Mouse (Mus musculus) embryonic facial prominence, embryonic 12.5 days (tissue): ENCODE measurements around the gene Zfp459. TPM values are rescaled to one million over a fixed set of nuclear protein-coding genes. Genes with fewer than 3 reads are reported as not detected.
"Not testable (repeated sequence)": the region's sequence is repeated elsewhere in the genome, so short reads cannot be mapped to it uniquely, and the experiment has no call there.

ENCODE experiments used
- ATAC-seq: fragments of 200-750 bp; cut with Nextera tagmentation; 2 replicates; pipeline ENCODE4 v1.8.0; 2017; ENCODE audit not compliant: insufficient number of reproducible peaks, insufficient read depth, low FRiP score, low TSS enrichment
- H3K27ac ChIP-seq: fragments of 300-500 bp; sonication (generic); 2 replicates; pipeline ENCODE4 v1.5.1; 2016; ENCODE audit warnings: mild to moderate bottlenecking
- H3K27me3 ChIP-seq: fragments of 300-500 bp; sonication (generic); 2 replicates; pipeline ENCODE4 v1.6.1; 2016; ENCODE audit warnings: mild to moderate bottlenecking, moderate library complexity
- H3K36me3 ChIP-seq: fragments of 300-500 bp; sonication (generic); 2 replicates; pipeline ENCODE4 v1.6.1; 2016; ENCODE audit warnings: mild to moderate bottlenecking
- H3K4me1 ChIP-seq: fragments of 300-500 bp; sonication (generic); 2 replicates; pipeline ENCODE4 v1.6.1; 2016
- H3K4me2 ChIP-seq: fragments of 300-500 bp; sonication (generic); replicated peaks from 2 replicates; pipeline ENCODE4 v1.6.1; 2016; ENCODE audit warnings: mild to moderate bottlenecking, moderate library complexity
- H3K4me3 ChIP-seq: fragments of 300-500 bp; sonication (generic); 2 replicates; pipeline ENCODE4 v1.5.1; 2016; ENCODE audit warnings: mild to moderate bottlenecking
- H3K9ac ChIP-seq: fragments of 300-500 bp; sonication (generic); 2 replicates; pipeline ENCODE4 v1.6.1; 2016; ENCODE audit warnings: mild to moderate bottlenecking, moderate library complexity
- H3K9me3 ChIP-seq: fragments of 300-500 bp; sonication (generic); 2 replicates; pipeline ENCODE4 v1.6.1; 2016; ENCODE audit warnings: mild to moderate bottlenecking, moderate library complexity
- WGBS: fragments of 180-500 bp; shearing (Covaris S2); methylation state at CpG from one replicate; pipeline ENCODE4 v1.1.7; 2016; 5-methylcytosine and 5-hydroxymethylcytosine counted together
- polyA plus RNA-seq: library from polyadenylated mRNA; unstranded; fragments of >200 nt; fragmentation: Nextera tagmentation; extraction: Ambion mirVana; gene quantifications from 2 replicates; pipeline ENCODE4 v1.2.1, GENCODE M21; 2016

Gene Zfp459
- polyA plus RNA-seq, 1 experiment from 2014 or later = 1.0 TPM

DNA sequence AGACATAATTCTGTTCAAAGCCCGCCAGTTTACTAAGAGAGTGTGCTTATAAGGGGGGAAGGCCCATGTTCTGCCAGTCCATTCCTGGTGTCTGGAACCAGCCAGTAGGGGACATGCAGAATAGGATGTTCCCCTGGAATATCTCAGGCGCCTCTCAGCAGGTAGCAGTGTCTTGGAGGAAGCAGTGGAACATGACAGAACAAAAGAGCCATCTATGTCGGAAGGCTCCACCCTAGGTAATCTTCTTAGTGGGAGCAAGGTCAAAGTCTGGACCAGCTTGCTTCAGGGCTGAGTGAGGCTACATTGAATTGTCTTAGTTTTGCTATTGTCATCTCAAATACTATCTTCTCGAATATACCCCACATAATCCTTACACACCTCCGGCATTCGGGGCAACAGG lies 5.5 kb downstream of the Zfp459 start:
- H3K4me2 ChIP-seq = no peak overlapping the region

GRCm38 (mm10) chr13:67413634-67414033 lies 7.6 kb downstream of the Zfp459 start:
- 68% methylated on average over 3 of the region's 3 CpGs for WGBS
- not testable (repeated sequence) for ATAC-seq, H3K4me2 ChIP-seq, H3K4me3 ChIP-seq, H3K4me1 ChIP-seq, H3K9ac ChIP-seq, H3K27me3 ChIP-seq, H3K9me3 ChIP-seq, H3K27ac ChIP-seq, H3K36me3 ChIP-seq

More for the DNA sequence above, 5.5 kb downstream of the Zfp459 start:
- H3K36me3 ChIP-seq = no peaks in the 10 kb centered on the region
- H3K9me3 ChIP-seq = no peaks in the 10 kb centered on the region
- no peak overlapping the region for H3K4me3 ChIP-seq
- H3K9ac ChIP-seq = no peak overlapping the region
- ATAC-seq = no peak
- no peaks in the 10 kb centered on the region for H3K27me3 ChIP-seq
- H3K27ac ChIP-seq = no peak overlapping the region
- no peaks in the 10 kb centered on the region for H3K4me1 ChIP-seq
- 86% methylated on average over 6 of the region's 6 CpGs for WGBS

DNA sequence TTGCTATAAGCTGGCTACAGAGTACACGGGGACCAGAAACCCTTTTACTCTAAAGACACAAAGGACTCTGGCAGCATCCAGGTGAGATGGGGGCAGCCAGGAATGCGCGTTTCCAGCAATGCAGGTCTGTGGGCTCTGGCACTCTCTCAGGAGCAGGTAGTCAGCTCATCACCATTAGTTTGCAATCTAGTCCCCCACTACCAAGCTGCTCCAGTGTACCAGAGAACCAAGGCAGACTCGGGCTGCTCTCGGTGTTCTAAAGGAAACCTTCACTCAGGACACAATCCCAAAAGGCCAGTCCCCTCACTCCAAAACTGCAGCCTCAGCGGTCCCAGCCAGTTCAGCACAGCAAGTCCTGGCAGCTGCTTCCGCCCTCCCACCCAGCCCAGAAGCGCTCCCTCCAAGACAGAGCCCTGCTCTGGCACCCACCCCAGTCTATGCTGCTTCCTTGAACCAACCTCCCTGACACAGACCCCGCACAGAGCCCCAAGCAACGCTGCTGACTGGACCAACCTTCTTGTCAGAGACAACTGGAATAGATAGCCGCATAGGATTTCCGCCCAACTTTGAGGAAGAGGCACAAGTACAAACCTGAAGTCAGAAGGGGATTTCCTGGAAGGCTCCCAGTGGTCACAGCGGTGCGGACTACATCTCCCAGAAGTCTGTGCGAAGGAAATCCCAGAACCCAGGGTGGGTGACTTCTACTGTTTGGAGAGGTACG lies 21.9 kb downstream of the Zfp459 start, which contains the start of gene Zfp429:
Zfp429 (minus strand) TSS at position 637 of the 721 bp plus-strand sequence.
- H3K36me3 ChIP-seq, H3K4me1 ChIP-seq, H3K27ac ChIP-seq, H3K27me3 ChIP-seq, H3K9me3 ChIP-seq: not testable (repeated sequence)
- Histone ChIP-seq H3K4me2 (peak within 1 kb of the TSS; percentile 55), H3K4me3 (peak within 1 kb of the TSS; percentile 65), H3K9ac (peak within 1 kb of the TSS; percentile 60)
- ATAC-seq = peak; percentile 94
- WGBS = 6% methylated on average over 14 of the region's 16 CpGs

GRCm38 (mm10) chr13:67376255-67376654 lies 45.0 kb downstream of the Zfp459 start:
- H3K4me2 ChIP-seq = not testable (repeated sequence)
- WGBS = 81% methylated on average over 3 of the region's 3 CpGs

GRCm38 (mm10) chr13:67375050-67375911 lies 45.9 kb downstream of the Zfp459 start, which contains the start of the genes Gm28041 and Zfp456:
Gene Gm28041 (minus strand): TSS chr13:67375733.
Gene Zfp456 (minus strand): TSS chr13:67375810.
- peak; percentile 96 for ATAC-seq
- whole genome bisulfite sequencing = 16% methylated on average over 14 of the region's 15 CpGs

More at GRCm38 (mm10) chr13:67376255-67376654, 45.0 kb downstream of the Zfp459 start:
- not testable (repeated sequence) for H3K9ac ChIP-seq, ATAC-seq, H3K27me3 ChIP-seq, H3K27ac ChIP-seq, H3K9me3 ChIP-seq, H3K36me3 ChIP-seq, H3K4me1 ChIP-seq, H3K4me3 ChIP-seq

DNA sequence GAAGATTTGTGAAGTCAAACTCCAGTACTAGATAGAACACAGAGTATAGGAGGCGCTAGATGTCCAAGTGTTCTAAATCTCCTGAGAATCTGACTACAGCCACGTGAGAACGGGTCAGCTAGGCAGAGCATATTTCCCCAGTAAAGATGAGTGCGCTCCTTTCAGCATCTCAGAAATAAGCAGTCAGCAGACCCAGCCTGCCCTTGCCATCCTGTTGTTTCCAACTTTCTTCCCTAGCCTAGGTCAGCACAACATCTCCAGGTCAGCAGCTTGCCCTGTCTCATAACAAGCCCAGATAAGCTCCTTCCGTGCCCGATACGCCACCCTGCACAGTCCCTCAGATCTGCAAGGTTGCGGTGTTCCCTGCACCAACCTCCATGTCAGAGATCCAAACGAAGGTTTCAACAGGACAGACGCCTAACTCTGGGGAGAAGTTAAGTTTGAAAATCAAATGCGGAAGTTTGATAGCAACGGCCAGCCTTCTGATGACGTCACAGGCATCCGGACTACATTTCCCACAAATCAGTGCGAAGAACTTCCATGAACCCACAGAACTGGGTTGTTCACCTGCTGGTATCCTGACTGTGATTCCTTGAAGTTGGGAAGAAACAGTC lies 61.0 kb downstream of the Zfp459 start, which contains the start of the genes Gm28044 and Zfp953:
Gm28044 (minus strand) TSS at position 406 of the 614 bp plus-strand sequence.
Zfp953 (minus strand) TSS at position 475 of the 614 bp plus-strand sequence.
- no peaks in the 10 kb centered on the region for H3K9me3 ChIP-seq
- ATAC-seq = peak; percentile 87
- under 1% methylated on average over 15 of the region's 15 CpGs for WGBS

More at GRCm38 (mm10) chr13:67375050-67375911, 45.9 kb downstream of the Zfp459 start, which contains the start of the genes Gm28041 and Zfp456:
- H3K27ac ChIP-seq, H3K9me3 ChIP-seq, H3K4me1 ChIP-seq, H3K9ac ChIP-seq, H3K36me3 ChIP-seq, H3K27me3 ChIP-seq: not testable (repeated sequence)
- Histone ChIP-seq H3K4me2 (peak within 1 kb of the TSS; percentile 54), H3K4me3 (peak within 1 kb of the TSS; percentile 43)

More for the DNA sequence above, 61.0 kb downstream of the Zfp459 start, which contains the start of the genes Gm28044 and Zfp953:
- H3K4me1 ChIP-seq = no peaks in the 10 kb centered on the region
- H3K27ac ChIP-seq = no peak within 1 kb of the TSS
- H3K36me3 ChIP-seq = no peaks in the 10 kb centered on the region
- H3K4me3 ChIP-seq = peak within 1 kb of the TSS; percentile 75
- H3K4me2 ChIP-seq = peak within 1 kb of the TSS; percentile 71
- no peaks in the 10 kb centered on the region for H3K27me3 ChIP-seq
- peak within 1 kb of the TSS; percentile 59 for H3K9ac ChIP-seq

Other genes with a start within 250 kb of the Zfp459 start
- gene Rsl1, start 248.2 kb downstream of the Zfp459 start, polyA plus RNA-seq = 6.8 and 7.8 TPM in 2 replicates
- gene Zfp455, start 226.9 kb downstream of the Zfp459 start, polyA plus RNA-seq = 1.9 and 3.0 TPM in 2 replicates
- 1.9 and 2.4 TPM in 2 replicates for gene Zfp458, start 143.0 kb downstream of the Zfp459 start, polyA plus RNA-seq
- gene Zfp457, start 114.9 kb downstream of the Zfp459 start, polyA plus RNA-seq = 0.55 and 0.87 TPM in 2 replicates
- gene Zfp595, start 88.8 kb downstream of the Zfp459 start, polyA plus RNA-seq = 2.5 and 2.9 TPM in 2 replicates
- gene Gm28044, start 60.9 kb downstream of the Zfp459 start, polyA plus RNA-seq = not detected in 2 replicates
- 0.94 and 0.96 TPM in 2 replicates for gene Zfp953, start 60.8 kb downstream of the Zfp459 start, polyA plus RNA-seq
- gene Gm28041, start 45.7 kb downstream of the Zfp459 start, polyA plus RNA-seq = 0.37 and 0.67 TPM in 2 replicates
- 1.5 TPM in 2 replicates for gene Zfp456, start 45.6 kb downstream of the Zfp459 start, polyA plus RNA-seq
- gene Zfp429, start 21.6 kb downstream of the Zfp459 start, polyA plus RNA-seq = 4.9 and 6.6 TPM in 2 replicates
- gene Zfp874a, start 30.2 kb upstream of the Zfp459 start, polyA plus RNA-seq = 9.5 and 10.4 TPM in 2 replicates
- 2.9 and 3.8 TPM in 2 replicates for gene Zfp874b, start 62.8 kb upstream of the Zfp459 start, polyA plus RNA-seq
- 22.5 and 24.0 TPM in 2 replicates for gene Zfp58, start 79.1 kb upstream of the Zfp459 start, polyA plus RNA-seq
- not detected in 2 replicates for gene Gm26965, start 104.7 kb upstream of the Zfp459 start, polyA plus RNA-seq
- gene Zfp87, start 104.8 kb upstream of the Zfp459 start, polyA plus RNA-seq = 25.0 and 25.2 TPM in 2 replicates
- 16.9 and 17.0 TPM in 2 replicates for gene Zfp748, start 132.4 kb upstream of the Zfp459 start, polyA plus RNA-seq
- gene Zfp729b, start 188.3 kb upstream of the Zfp459 start, polyA plus RNA-seq = 5.3 TPM in 2 replicates
- not detected in 2 replicates for gene Gm49345, start 216.4 kb upstream of the Zfp459 start, polyA plus RNA-seq
- 3.2 and 3.8 TPM in 2 replicates for gene Zfp729a, start 216.4 kb upstream of the Zfp459 start, polyA plus RNA-seq